Mouse (Mus musculus): ENCODE data around the gene Camkv. TPM values are rescaled to one million over a fixed set of nuclear protein-coding genes. Genes with fewer than 3 reads are reported as not detected.

The Camkv gene
- polyA plus RNA-seq, 1 experiment from 2014 or later: 2.0 TPM

- Histone ChIP-seq H3K4me3 (ENCODE audit: low read length) (no peak overlapping the region), H3K27me3 (ENCODE audit: insufficient read depth, low read length) (peaks cover 9% of the 10 kb centered on the region), H3K9ac (replicated peaks; ENCODE audit: low read length) (no peak overlapping the region), H3K9me3 (ENCODE audit: low read length) (no peaks in the 10 kb centered on the region), H3K4me2 (replicated peaks; ENCODE audit: low read depth, low read length) (no peak overlapping the region), H3K4me1 (ENCODE audit: insufficient read depth, low read length) (peaks cover 54% of the 10 kb centered on the region), H3K27ac (ENCODE audit: low read length) (no peak overlapping the region), H3K36me3 (ENCODE audit: insufficient read depth, low read length) (no peaks in the 10 kb centered on the region)
- ATAC-seq (ENCODE audit: low FRiP score, low TSS enrichment): peak; percentile 40; the same call in 1 of the 2 replicates
- 6% methylated on average over 4 of the region's 4 CpGs for WGBS
Measured at GRCm38 (mm10) chr9:107904726-107905125, 30.7 kb upstream of the Camkv start.

- ATAC-seq (ENCODE audit: low FRiP score, low TSS enrichment): peak; percentile 84
- Histone ChIP-seq H3K9ac (replicated peaks; ENCODE audit: low read length) (peak within 1 kb of the TSS; percentile 62), H3K4me1 (ENCODE audit: insufficient read depth, low read length) (peaks cover 43% of the 10 kb centered on the region), H3K36me3 (ENCODE audit: insufficient read depth, low read length) (no peaks in the 10 kb centered on the region), H3K27me3 (ENCODE audit: insufficient read depth, low read length) (peaks cover 3% of the 10 kb centered on the region; the same call in 1 of the 2 replicates), H3K27ac (ENCODE audit: low read length) (peak within 1 kb of the TSS; percentile 71), H3K9me3 (ENCODE audit: low read length) (no peaks in the 10 kb centered on the region), H3K4me2 (replicated peaks; ENCODE audit: low read depth, low read length) (peak within 1 kb of the TSS; percentile 74), H3K4me3 (ENCODE audit: low read length) (peak within 1 kb of the TSS; percentile 44)
- 6% methylated on average over 17 of the region's 19 CpGs for whole genome bisulfite sequencing
Measured at GRCm38 (mm10) chr9:107906252-107906966, 29.1 kb upstream of the Camkv start, which contains the start of gene Mst1r. TSS of gene Mst1r (plus strand) at chr9:107906873.

GRCm38 (mm10) chr9:107906967-107907800, 28.3 kb upstream of the Camkv start:
- Histone ChIP-seq H3K4me1 (ENCODE audit: insufficient read depth, low read length) (peaks cover 39% of the 10 kb centered on the region), H3K36me3 (ENCODE audit: insufficient read depth, low read length) (no peaks in the 10 kb centered on the region), H3K27ac (ENCODE audit: low read length) (no peak overlapping the region; the same call in 1 of the 2 replicates), H3K4me3 (ENCODE audit: low read length) (peak overlapping the region; percentile 44), H3K9me3 (ENCODE audit: low read length) (no peaks in the 10 kb centered on the region), H3K9ac (replicated peaks; ENCODE audit: low read length) (peak overlapping the region; percentile 62), H3K4me2 (replicated peaks; ENCODE audit: low read depth, low read length) (peak overlapping the region; percentile 74), H3K27me3 (ENCODE audit: insufficient read depth, low read length) (no peaks in the 10 kb centered on the region)
- no peak for ATAC-seq (ENCODE audit: low FRiP score, low TSS enrichment)
- WGBS: 48% methylated on average over 31 of the region's 31 CpGs

- 76% methylated on average over 14 of the region's 14 CpGs for WGBS
- Histone ChIP-seq H3K27me3 (ENCODE audit: insufficient read depth, low read length) (no peaks in the 10 kb centered on the region), H3K9ac (replicated peaks; ENCODE audit: low read length) (no peak overlapping the region), H3K27ac (ENCODE audit: low read length) (no peak overlapping the region), H3K4me1 (ENCODE audit: insufficient read depth, low read length) (peaks cover 39% of the 10 kb centered on the region), H3K4me2 (replicated peaks; ENCODE audit: low read depth, low read length) (peak overlapping the region; percentile 74), H3K4me3 (ENCODE audit: low read length) (peak overlapping the region; percentile 3; the same call in 1 of the 2 replicates), H3K36me3 (ENCODE audit: insufficient read depth, low read length) (no peaks in the 10 kb centered on the region), H3K9me3 (ENCODE audit: low read length) (no peaks in the 10 kb centered on the region)
- ATAC-seq (ENCODE audit: low FRiP score, low TSS enrichment): no peak
Measured at GRCm38 (mm10) chr9:107907801-107908120, 27.7 kb upstream of the Camkv start.

GRCm38 (mm10) chr9:107908410-107909158, 26.9 kb upstream of the Camkv start:
- Histone ChIP-seq H3K9ac (replicated peaks; ENCODE audit: low read length) (peak overlapping the region; percentile 5; the same call in 1 of the 2 replicates), H3K27me3 (ENCODE audit: insufficient read depth, low read length) (no peaks in the 10 kb centered on the region), H3K27ac (ENCODE audit: low read length) (no peak overlapping the region)

GRCm38 (mm10) chr9:107910025-107910769, 25.3 kb upstream of the Camkv start:
- H3K36me3 ChIP-seq (ENCODE audit: insufficient read depth, low read length): no peaks in the 10 kb centered on the region
- no peak overlapping the region for H3K4me3 ChIP-seq (ENCODE audit: low read length)
- H3K27me3 ChIP-seq (ENCODE audit: insufficient read depth, low read length): no peaks in the 10 kb centered on the region
- no peak overlapping the region for H3K27ac ChIP-seq (ENCODE audit: low read length)
- WGBS: 87% methylated on average over 15 of the region's 15 CpGs
- no peak for ATAC-seq (ENCODE audit: low FRiP score, low TSS enrichment)
- H3K4me2 ChIP-seq (replicated peaks; ENCODE audit: low read depth, low read length): no peak overlapping the region
- H3K4me1 ChIP-seq (ENCODE audit: insufficient read depth, low read length): peaks cover 36% of the 10 kb centered on the region
- no peaks in the 10 kb centered on the region for H3K9me3 ChIP-seq (ENCODE audit: low read length)
- no peak overlapping the region for H3K9ac ChIP-seq (replicated peaks; ENCODE audit: low read length)

More at GRCm38 (mm10) chr9:107908410-107909158, 26.9 kb upstream of the Camkv start:
- peak overlapping the region; percentile 18 for H3K4me3 ChIP-seq (ENCODE audit: low read length)
- peaks cover 39% of the 10 kb centered on the region for H3K4me1 ChIP-seq (ENCODE audit: insufficient read depth, low read length)
- peak overlapping the region; percentile 42 for H3K4me2 ChIP-seq (replicated peaks; ENCODE audit: low read depth, low read length)
- 27% methylated on average over 18 of the region's 18 CpGs for WGBS
- no peak for ATAC-seq (ENCODE audit: low FRiP score, low TSS enrichment)
- no peaks in the 10 kb centered on the region for H3K36me3 ChIP-seq (ENCODE audit: insufficient read depth, low read length)
- H3K9me3 ChIP-seq (ENCODE audit: low read length): no peaks in the 10 kb centered on the region

- WGBS: 51% methylated on average over 16 of the region's 16 CpGs
- ATAC-seq (ENCODE audit: low FRiP score, low TSS enrichment): no peak
- Histone ChIP-seq H3K36me3 (ENCODE audit: insufficient read depth, low read length) (no peaks in the 10 kb centered on the region), H3K9ac (replicated peaks; ENCODE audit: low read length) (no peak overlapping the region), H3K9me3 (ENCODE audit: low read length) (no peaks in the 10 kb centered on the region), H3K27me3 (ENCODE audit: insufficient read depth, low read length) (no peaks in the 10 kb centered on the region), H3K4me3 (ENCODE audit: low read length) (no peak overlapping the region), H3K4me2 (replicated peaks; ENCODE audit: low read depth, low read length) (no peak overlapping the region), H3K4me1 (ENCODE audit: insufficient read depth, low read length) (peaks cover 12% of the 10 kb centered on the region), H3K27ac (ENCODE audit: low read length) (no peak overlapping the region)
Measured at GRCm38 (mm10) chr9:107914764-107915420, 20.6 kb upstream of the Camkv start.

- H3K36me3 ChIP-seq (ENCODE audit: insufficient read depth, low read length): no peaks in the 10 kb centered on the region
- H3K4me1 ChIP-seq (ENCODE audit: insufficient read depth, low read length): peaks cover 12% of the 10 kb centered on the region
- H3K4me2 ChIP-seq (replicated peaks; ENCODE audit: low read depth, low read length): no peak overlapping the region
- H3K9me3 ChIP-seq (ENCODE audit: low read length): no peaks in the 10 kb centered on the region
- H3K9ac ChIP-seq (replicated peaks; ENCODE audit: low read length): no peak overlapping the region; the same call in 1 of the 2 replicates
- H3K27me3 ChIP-seq (ENCODE audit: insufficient read depth, low read length): no peaks in the 10 kb centered on the region
- no peak overlapping the region for H3K4me3 ChIP-seq (ENCODE audit: low read length)
- no peak overlapping the region for H3K27ac ChIP-seq (ENCODE audit: low read length)
- 30% methylated on average over 13 of the region's 13 CpGs for WGBS
- ATAC-seq (ENCODE audit: low FRiP score, low TSS enrichment): peak; percentile 15; the same call in 1 of the 2 replicates
Measured at GRCm38 (mm10) chr9:107917895-107918608, 17.4 kb upstream of the Camkv start.
